Mouse (Mus musculus) intestine, postnatal 0 days (tissue): ENCODE data around the gene Zfp367. TPM values are rescaled to one million over a fixed set of nuclear protein-coding genes. Genes with fewer than 3 reads are reported as not detected.
A peak's percentile ranks its signal among the peaks of the same experiment; 100 is the strongest.

Source experiments
- ATAC-seq: fragments of 200-750 bp; cut with Nextera tagmentation; 2 replicates; pipeline ENCODE4 v1.8.0; 2017; ENCODE audit warnings: mild to moderate bottlenecking, moderate TSS enrichment, moderate library complexity
- H3K27ac ChIP-seq: fragments of 300-500 bp; sonication (generic); 2 replicates; pipeline ENCODE4 v1.5.1; 2014; ENCODE audit warnings: mild to moderate bottlenecking, low read depth, low read length, moderate library complexity
- H3K27me3 ChIP-seq: fragments of 300-500 bp; sonication (generic); replicated peaks from 2 replicates; pipeline ENCODE4 v1.6.1; 2014; ENCODE audit warnings: low read length, mixed read lengths; ENCODE audit not compliant: control insufficient read depth, insufficient read depth
- H3K36me3 ChIP-seq: fragments of 300-500 bp; sonication (generic); 2 replicates; pipeline ENCODE4 v1.6.1; 2014; ENCODE audit warnings: mild to moderate bottlenecking, moderate library complexity; ENCODE audit not compliant: control insufficient read depth, insufficient read depth
- H3K4me1 ChIP-seq: fragments of 300-500 bp; sonication (generic); replicated peaks from 2 replicates; pipeline ENCODE4 v1.6.1; 2014; ENCODE audit warnings: antibody characterized with exemption, low read length, mixed read lengths; ENCODE audit not compliant: control insufficient read depth, insufficient read depth
- H3K4me2 ChIP-seq: fragments of 300-500 bp; sonication (generic); replicated peaks from 2 replicates; pipeline ENCODE4 v1.6.1; 2014; ENCODE audit warnings: low read depth, mild to moderate bottlenecking, moderate library complexity
- H3K4me3 ChIP-seq: fragments of 300-500 bp; sonication (generic); 2 replicates; pipeline ENCODE4 v1.5.1; 2014; ENCODE audit warnings: low read depth, low read length
- H3K9ac ChIP-seq: fragments of 300-500 bp; sonication (generic); 2 replicates; pipeline ENCODE4 v1.6.1; 2014; ENCODE audit warnings: mild to moderate bottlenecking, low read depth, low read length
- H3K9me3 ChIP-seq: fragments of 300-500 bp; sonication (generic); 2 replicates; pipeline ENCODE4 v1.6.1; 2016; ENCODE audit warnings: mixed run types; ENCODE audit not compliant: control insufficient read depth
- CTCF ChIP-seq: sonication (generic); IDR thresholded peaks from 2 replicates; pipeline ENCODE4 v1.5.1; 2016; ENCODE audit warnings: low read depth, mild to moderate bottlenecking, control low read depth, antibody characterized with exemption, moderate library complexity
- WGBS: fragments of 180-500 bp; shearing (Covaris S2); extraction: QIAGEN DNeasy Blood & Tissue Kit; methylation state at CpG from one replicate; pipeline ENCODE4 v1.1.7; 2014; 5-methylcytosine and 5-hydroxymethylcytosine counted together
- polyA plus RNA-seq: library from polyadenylated mRNA; unstranded; fragments of >200 nt; fragmentation: Nextera tagmentation; extraction: Ambion mirVana; gene quantifications from 2 replicates; pipeline ENCODE4 v1.2.1, GENCODE M21; 2015

Gene Zfp367
- 8.9 and 9.5 TPM in 2 replicates for polyA plus RNA-seq

GRCm38 (mm10) chr13:64153083-64153682, at the start of gene Zfp367:
Gene Zfp367 (minus strand): TSS chr13:64153202.
- peak; percentile 97 for ATAC-seq
- under 1% methylated on average over 48 of the region's 56 CpGs for WGBS

GRCm38 (mm10) chr13:64200911-64201310, 47.9 kb upstream of the Zfp367 start:
- TF ChIP-seq CTCF: no peak
- Histone ChIP-seq H3K4me2 (no peak overlapping the region), H3K27me3 (no peaks in the 10 kb centered on the region), H3K4me3 (no peak overlapping the region), H3K4me1 (no peaks in the 10 kb centered on the region), H3K36me3 (peaks cover 6% of the 10 kb centered on the region; the same call in 1 of the 2 replicates), H3K27ac (no peak overlapping the region), H3K9ac (no peak overlapping the region), H3K9me3 (no peaks in the 10 kb centered on the region)
- ATAC-seq: no peak
- 94% methylated on average over 4 of the region's 4 CpGs for WGBS

More at GRCm38 (mm10) chr13:64153083-64153682, at the start of gene Zfp367:
- Histone ChIP-seq H3K9me3 (no peaks in the 10 kb centered on the region), H3K4me2 (peak within 1 kb of the TSS; percentile 98), H3K4me1 (no peaks in the 10 kb centered on the region; the same call in 1 of the 2 replicates), H3K36me3 (no peaks in the 10 kb centered on the region), H3K9ac (peak within 1 kb of the TSS; percentile 65), H3K27me3 (no peaks in the 10 kb centered on the region), H3K27ac (peak within 1 kb of the TSS; percentile 91), H3K4me3 (peak within 1 kb of the TSS; percentile 94)
- no peak; the same call in 1 of the 2 replicates for TF ChIP-seq CTCF

GRCm38 (mm10) chr13:64198310-64198709, 45.3 kb upstream of the Zfp367 start:
- Histone ChIP-seq H3K4me1 (no peaks in the 10 kb centered on the region), H3K4me2 (no peak overlapping the region), H3K36me3 (peaks cover 6% of the 10 kb centered on the region; the same call in 1 of the 2 replicates), H3K27me3 (no peaks in the 10 kb centered on the region), H3K9ac (no peak overlapping the region), H3K4me3 (no peak overlapping the region), H3K9me3 (no peaks in the 10 kb centered on the region), H3K27ac (no peak overlapping the region)
- TF ChIP-seq CTCF: no peak
- ATAC-seq: no peak
- 92% methylated on average over 4 of the region's 4 CpGs for WGBS

- H3K4me3 ChIP-seq: no peak overlapping the region
- no peaks in the 10 kb centered on the region for H3K4me1 ChIP-seq
- ATAC-seq: no peak
- no peak overlapping the region for H3K9ac ChIP-seq
- no peaks in the 10 kb centered on the region for H3K27me3 ChIP-seq
- TF ChIP-seq CTCF: no peak
- H3K27ac ChIP-seq: no peak overlapping the region
- no peak overlapping the region for H3K4me2 ChIP-seq
- H3K36me3 ChIP-seq: peaks cover 6% of the 10 kb centered on the region; the same call in 1 of the 2 replicates
- no peaks in the 10 kb centered on the region for H3K9me3 ChIP-seq
- 63% methylated on average over 6 of the region's 6 CpGs for WGBS
Observed at GRCm38 (mm10) chr13:64197899-64198298, 44.9 kb upstream of the Zfp367 start.

GRCm38 (mm10) chr13:64187065-64187464, 34.1 kb upstream of the Zfp367 start:
- no peak overlapping the region for H3K4me3 ChIP-seq
- no peaks in the 10 kb centered on the region for H3K4me1 ChIP-seq
- H3K27ac ChIP-seq: no peak overlapping the region
- H3K36me3 ChIP-seq: peaks cover 7% of the 10 kb centered on the region; the same call in 1 of the 2 replicates
- H3K27me3 ChIP-seq: no peaks in the 10 kb centered on the region
- H3K9me3 ChIP-seq: no peaks in the 10 kb centered on the region
- no peak overlapping the region for H3K4me2 ChIP-seq
- no peak for TF ChIP-seq CTCF
- no peak overlapping the region for H3K9ac ChIP-seq
- no peak for ATAC-seq

GRCm38 (mm10) chr13:64186516-64186915, 33.5 kb upstream of the Zfp367 start:
- 93% methylated on average over 4 of the region's 4 CpGs for WGBS
- no peaks in the 10 kb centered on the region for H3K9me3 ChIP-seq
- no peak for TF ChIP-seq CTCF

More at GRCm38 (mm10) chr13:64186516-64186915, 33.5 kb upstream of the Zfp367 start:
- Histone ChIP-seq H3K9ac (no peak overlapping the region), H3K4me2 (no peak overlapping the region), H3K27ac (no peak overlapping the region), H3K36me3 (peaks cover 8% of the 10 kb centered on the region; the same call in 1 of the 2 replicates), H3K4me3 (no peak overlapping the region), H3K27me3 (no peaks in the 10 kb centered on the region), H3K4me1 (no peaks in the 10 kb centered on the region)
- ATAC-seq: no peak
